Mouse (Mus musculus): Measurements from ENCODE around the gene Ttf1. TPM values are rescaled to one million over a fixed set of nuclear protein-coding genes. Genes with fewer than 3 reads are reported as not detected.

Gene Ttf1
- 8.0 and 8.9 TPM in 2 replicates for polyA plus RNA-seq (2015; fragmentation: Nextera tagmentation; extraction: Ambion mirVana)

DNA sequence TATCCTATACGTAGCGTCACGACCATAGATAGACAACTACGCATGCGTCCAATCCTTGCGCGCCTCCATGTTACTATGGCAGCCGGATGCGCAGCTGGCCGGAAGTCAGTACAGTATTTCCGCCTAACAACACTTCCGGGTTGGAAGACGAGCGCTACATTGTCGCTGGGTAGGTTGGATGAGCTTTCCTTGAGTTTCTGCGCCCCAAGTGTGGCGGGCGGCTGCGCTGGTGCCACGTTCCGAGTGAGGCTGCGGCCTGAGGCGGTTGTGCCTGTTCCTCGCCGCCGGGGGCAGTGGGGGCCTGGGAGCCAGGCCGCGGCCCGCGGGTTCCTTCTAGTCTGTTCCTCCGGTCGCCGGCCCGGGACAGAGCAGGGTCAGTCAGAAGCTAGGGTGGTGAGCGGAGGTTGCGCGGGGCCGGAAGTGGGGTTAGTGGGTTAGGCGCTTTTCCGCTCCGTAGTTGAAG is at the start of gene Ttf1:
Ttf1 (plus strand) TSS at position 128 of the 463 bp plus-strand sequence.
- peak within 1 kb of the TSS; percentile 89 for H3K4me3 ChIP-seq
- H3K36me3 ChIP-seq (replicated peaks): no peaks in the 10 kb centered on the region
- H3K27me3 ChIP-seq (replicated peaks): peaks cover 22% of the 10 kb centered on the region
- H3K9me3 ChIP-seq: no peaks in the 10 kb centered on the region
- peaks cover 10% of the 10 kb centered on the region for H3K4me1 ChIP-seq
- ATAC-seq (replicated peaks): peak; percentile 97
- peak within 1 kb of the TSS; percentile 63 for H3K4me2 ChIP-seq
- peak within 1 kb of the TSS; percentile 77 for H3K9ac ChIP-seq
- peak within 1 kb of the TSS; percentile 88 for H3K27ac ChIP-seq
- under 1% methylated on average over 41 of the region's 41 CpGs for WGBS

DNA sequence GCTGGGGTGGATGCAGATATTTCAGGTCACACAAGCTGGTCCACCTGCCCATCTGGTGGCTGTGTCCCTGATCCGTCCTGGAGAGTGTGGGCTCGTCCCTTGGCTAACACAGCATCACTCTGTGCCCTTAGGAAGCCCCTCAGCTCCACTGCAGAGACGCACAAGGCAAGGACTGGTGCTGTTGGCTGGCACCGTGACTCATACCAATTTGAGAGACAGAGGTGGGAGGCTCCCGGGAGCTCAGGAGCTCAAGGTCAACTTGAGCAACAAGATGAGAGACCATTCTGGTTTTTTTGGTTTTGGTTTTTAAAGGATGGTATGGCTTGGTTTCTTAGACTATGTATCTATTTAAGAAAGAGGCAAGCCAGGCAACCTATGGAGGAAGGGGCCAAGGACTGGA is 47.5 kb upstream of the Ttf1 start:
- Histone ChIP-seq H3K4me3 (no peak overlapping the region), H3K27me3 (replicated peaks) (peaks cover 2% of the 10 kb centered on the region; the same call in 1 of the 2 replicates), H3K27ac (no peak overlapping the region), H3K9me3 (no peaks in the 10 kb centered on the region), H3K4me1 (peaks cover 23% of the 10 kb centered on the region), H3K36me3 (replicated peaks) (no peaks in the 10 kb centered on the region), H3K9ac (no peak overlapping the region), H3K4me2 (no peak overlapping the region)
- WGBS: 75% methylated on average over 5 of the region's 5 CpGs
- no peak for ATAC-seq (replicated peaks)

DNA sequence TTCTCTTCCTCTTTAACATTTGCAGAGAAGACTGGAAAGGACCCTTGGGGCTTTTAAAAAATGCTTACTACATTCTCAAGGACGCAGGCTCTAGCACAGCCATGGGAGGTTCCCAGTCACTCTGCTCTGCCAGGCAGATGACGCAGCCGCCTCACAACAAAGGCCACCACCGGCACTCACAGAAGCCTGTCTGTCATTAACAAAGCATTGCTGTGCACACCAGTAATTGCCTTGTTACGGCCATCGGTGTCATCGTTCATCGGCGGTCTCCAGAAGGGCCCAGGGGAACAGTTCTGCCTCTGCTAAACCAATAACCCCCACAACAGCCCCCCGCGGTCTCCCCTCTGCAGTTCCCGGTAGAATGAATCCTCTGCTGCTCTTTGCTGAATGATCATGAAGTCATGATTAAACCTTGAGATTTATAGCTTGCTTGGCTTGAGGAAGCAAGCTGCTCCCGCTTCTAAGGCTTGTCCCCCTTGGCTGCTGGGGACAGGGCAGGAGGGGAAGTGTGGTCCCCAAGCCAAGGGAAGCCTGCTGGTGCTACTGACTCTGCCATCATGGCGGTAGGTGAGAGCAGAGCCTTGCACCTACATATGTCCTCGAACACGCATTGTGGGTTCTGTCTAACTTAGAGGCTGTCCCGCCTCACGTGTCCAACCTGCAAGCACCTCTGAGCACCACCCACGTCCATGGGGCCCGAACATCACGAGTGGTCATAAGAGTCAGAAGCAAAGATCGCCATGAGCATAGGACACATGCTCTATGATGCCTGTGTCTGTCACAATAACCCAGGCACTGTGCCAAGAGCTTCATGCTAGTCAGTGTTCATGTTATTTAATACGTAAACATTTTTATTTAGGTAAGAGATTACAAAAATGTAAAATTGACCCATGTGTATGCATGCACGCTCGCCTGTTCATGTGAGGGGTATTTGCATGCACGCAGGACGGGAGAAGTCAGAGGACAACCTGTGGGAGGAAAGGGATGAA is 43.2 kb upstream of the Ttf1 start:
- no peaks in the 10 kb centered on the region for H3K9me3 ChIP-seq
- ATAC-seq (replicated peaks): peak; percentile 48; the same call in 1 of the 2 replicates
- WGBS: 45% methylated on average over 27 of the region's 27 CpGs
- peaks cover 14% of the 10 kb centered on the region for H3K4me1 ChIP-seq
- H3K9ac ChIP-seq: no peak overlapping the region
- peak overlapping the region; percentile 67 for H3K27ac ChIP-seq
- peak overlapping the region; percentile 31 for H3K4me2 ChIP-seq
- no peak overlapping the region for H3K4me3 ChIP-seq
- H3K27me3 ChIP-seq (replicated peaks): no peaks in the 10 kb centered on the region; the same call in 1 of the 2 replicates
- H3K36me3 ChIP-seq (replicated peaks): no peaks in the 10 kb centered on the region

DNA sequence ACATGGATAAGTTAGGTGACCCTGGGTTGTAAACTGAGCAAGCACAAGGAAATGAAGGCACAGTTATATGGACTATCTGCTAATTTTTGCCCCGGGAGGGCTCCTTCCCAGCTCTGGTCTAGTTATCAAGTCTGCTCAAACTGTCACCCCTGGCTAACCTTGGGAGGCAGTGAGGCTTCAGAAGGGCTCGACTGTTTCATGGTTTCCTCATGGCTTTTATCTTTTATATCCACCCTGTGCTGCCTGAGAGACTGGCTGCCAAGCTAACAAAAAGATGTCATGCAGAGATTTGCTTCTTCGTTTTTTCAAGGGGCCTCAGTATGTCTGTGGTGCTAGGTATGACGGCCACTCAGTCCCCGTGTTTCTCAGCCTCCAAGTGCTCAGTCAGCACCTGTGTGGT is 41.4 kb upstream of the Ttf1 start:
- 36% methylated on average over 5 of the region's 5 CpGs for WGBS
- Histone ChIP-seq H3K4me2 (no peak overlapping the region), H3K9ac (no peak overlapping the region), H3K9me3 (no peaks in the 10 kb centered on the region), H3K36me3 (replicated peaks) (no peaks in the 10 kb centered on the region), H3K4me3 (no peak overlapping the region), H3K4me1 (peaks cover 14% of the 10 kb centered on the region), H3K27me3 (replicated peaks) (no peaks in the 10 kb centered on the region; the same call in 1 of the 2 replicates), H3K27ac (no peak overlapping the region)
- no peak for ATAC-seq (replicated peaks)

DNA sequence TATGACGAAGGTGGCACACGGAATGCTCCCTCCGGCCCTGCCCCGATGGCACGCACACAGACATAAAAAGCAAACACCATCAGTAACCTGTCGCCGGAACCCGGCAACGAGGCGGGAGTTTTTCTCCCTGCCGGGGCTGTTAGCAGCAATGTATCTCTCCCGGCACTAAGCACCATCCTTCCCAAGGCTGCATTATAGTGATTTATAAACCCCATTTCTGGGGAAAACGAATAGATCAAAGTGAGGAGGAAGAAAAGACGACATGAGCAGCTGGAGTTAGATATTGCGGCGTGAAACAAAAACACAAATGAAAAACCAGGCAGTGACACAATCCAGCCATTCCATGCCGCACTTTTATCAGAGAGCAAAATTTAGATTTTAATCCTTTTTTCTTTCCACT is 39.0 kb upstream of the Ttf1 start:
- peak overlapping the region; percentile 10; the same call in 1 of the 2 replicates for H3K27ac ChIP-seq
- H3K4me1 ChIP-seq: peaks cover 14% of the 10 kb centered on the region
- no peaks in the 10 kb centered on the region for H3K36me3 ChIP-seq (replicated peaks)
- H3K4me2 ChIP-seq: no peak overlapping the region
- 58% methylated on average over 17 of the region's 17 CpGs for WGBS
- no peak overlapping the region for H3K4me3 ChIP-seq
- no peaks in the 10 kb centered on the region for H3K9me3 ChIP-seq
- H3K27me3 ChIP-seq (replicated peaks): no peaks in the 10 kb centered on the region
- no peak for ATAC-seq (replicated peaks)
- H3K9ac ChIP-seq: no peak overlapping the region

DNA sequence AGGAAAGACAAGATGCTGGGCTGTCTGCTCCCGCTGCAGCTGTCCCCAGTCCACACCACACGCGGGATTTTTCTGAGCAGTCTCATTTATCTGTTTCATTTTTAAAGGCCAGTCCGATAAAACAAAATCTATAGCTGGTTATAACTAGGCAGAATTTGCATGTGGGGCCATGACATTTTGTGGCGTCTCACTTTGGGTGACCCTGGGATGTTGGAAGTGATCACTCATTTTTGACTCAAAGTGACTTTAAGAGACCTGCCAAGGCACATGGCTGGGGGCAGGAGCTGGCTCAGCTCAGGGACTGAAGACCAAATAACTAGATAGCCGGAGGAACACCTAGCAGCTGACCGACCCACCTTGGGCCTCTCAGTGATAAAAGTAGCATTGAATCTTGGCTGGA is 37.1 kb upstream of the Ttf1 start:
- no peak overlapping the region for H3K4me2 ChIP-seq
- WGBS: 95% methylated on average over 7 of the region's 7 CpGs
- H3K4me1 ChIP-seq: no peaks in the 10 kb centered on the region
- H3K27me3 ChIP-seq (replicated peaks): no peaks in the 10 kb centered on the region
- no peak overlapping the region for H3K27ac ChIP-seq
- no peak overlapping the region for H3K9ac ChIP-seq
- no peaks in the 10 kb centered on the region for H3K36me3 ChIP-seq (replicated peaks)
- ATAC-seq (replicated peaks): no peak
- H3K9me3 ChIP-seq: no peaks in the 10 kb centered on the region
- no peak overlapping the region for H3K4me3 ChIP-seq

DNA sequence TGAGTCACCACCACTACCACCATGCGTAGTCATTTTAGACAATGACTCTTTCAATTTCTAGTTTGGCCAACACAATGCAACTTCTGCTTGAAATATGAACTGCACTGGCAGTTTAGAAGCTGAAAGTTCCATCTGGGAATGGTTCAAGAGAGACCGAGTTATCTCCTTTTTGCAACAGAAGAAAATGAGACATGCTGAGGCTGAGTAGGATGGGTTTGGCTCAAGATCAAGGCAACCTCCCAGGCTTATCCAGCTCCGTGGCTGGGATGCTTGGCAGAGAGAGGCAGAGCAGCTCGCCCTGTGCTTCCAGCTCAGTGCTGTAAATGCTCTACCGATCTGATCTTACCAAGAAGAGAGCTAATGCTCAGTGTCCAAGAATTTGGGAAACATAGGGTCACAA is 34.8 kb upstream of the Ttf1 start:
- no peak overlapping the region for H3K4me2 ChIP-seq
- H3K27ac ChIP-seq: no peak overlapping the region
- no peaks in the 10 kb centered on the region for H3K9me3 ChIP-seq
- peaks cover 5% of the 10 kb centered on the region for H3K4me1 ChIP-seq
- ATAC-seq (replicated peaks): no peak
- H3K4me3 ChIP-seq: no peak overlapping the region
- H3K36me3 ChIP-seq (replicated peaks): no peaks in the 10 kb centered on the region
- no peaks in the 10 kb centered on the region for H3K27me3 ChIP-seq (replicated peaks)
- no peak overlapping the region for H3K9ac ChIP-seq
- 79% methylated on average over 5 of the region's 5 CpGs for WGBS

DNA sequence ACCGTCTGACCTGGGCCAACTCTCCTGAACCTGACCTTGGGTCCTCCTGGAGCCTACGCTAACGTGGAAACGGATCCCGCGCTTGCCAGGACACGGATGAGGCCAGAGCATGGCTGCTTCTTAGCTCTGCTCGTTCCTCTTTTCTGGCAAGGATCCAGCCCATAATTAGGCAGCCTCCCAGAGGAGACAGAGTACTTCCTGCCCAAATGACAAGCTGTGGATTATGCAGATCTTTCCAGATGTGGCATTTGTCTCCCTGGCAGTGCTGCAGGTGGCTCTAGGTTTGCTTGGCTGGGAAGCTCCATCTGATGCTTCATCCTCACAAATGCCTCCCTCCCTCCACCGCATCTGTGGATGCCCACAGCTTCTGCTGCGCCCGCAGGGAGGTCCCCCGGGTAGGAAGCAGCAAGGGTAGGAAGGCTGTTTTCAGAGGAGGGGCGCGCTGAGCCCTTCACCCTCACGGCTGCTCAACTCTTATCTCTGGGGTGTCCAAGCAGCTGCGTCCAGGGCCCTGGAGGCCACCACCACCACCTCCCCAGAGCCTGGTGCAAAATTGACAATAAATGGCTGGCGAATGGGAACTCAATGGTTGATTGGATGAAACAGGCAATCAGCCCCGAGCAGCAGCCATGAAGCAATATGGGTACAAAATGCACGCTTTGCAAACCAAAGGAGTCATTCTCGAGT is 29.9 kb upstream of the Ttf1 start:
- WGBS: 30% methylated on average over 20 of the region's 20 CpGs
- Histone ChIP-seq H3K9ac (no peak overlapping the region), H3K4me1 (peaks cover 20% of the 10 kb centered on the region), H3K27me3 (replicated peaks) (0 out of 2 replicates have a peak, but pooled peaks cover 8% of the 10 kb centered on the region), H3K4me3 (no peak overlapping the region), H3K27ac (peak overlapping the region; percentile 47), H3K4me2 (peak overlapping the region; percentile 22; the same call in 1 of the 2 replicates), H3K36me3 (replicated peaks) (no peaks in the 10 kb centered on the region), H3K9me3 (no peaks in the 10 kb centered on the region)
- peak; percentile 75 for ATAC-seq (replicated peaks)

DNA sequence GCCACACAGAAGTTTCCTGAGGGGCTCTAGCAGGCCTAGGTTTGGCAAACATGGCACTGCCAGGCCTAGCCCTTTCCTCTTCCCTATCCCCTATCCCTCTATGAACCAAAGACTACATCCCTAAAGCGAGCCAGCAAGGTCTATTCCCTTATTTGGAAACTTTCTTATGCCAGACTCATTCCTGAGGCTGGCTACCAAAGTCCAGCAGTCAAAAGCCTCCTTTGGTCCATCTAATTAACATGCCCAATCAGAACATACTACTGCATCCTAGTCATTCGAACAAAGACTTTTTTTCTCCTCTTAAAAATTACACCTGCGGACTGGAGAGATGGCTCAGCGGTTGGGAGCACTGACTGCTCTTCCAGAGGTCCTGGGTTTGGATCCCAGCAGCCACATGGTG is 28.1 kb upstream of the Ttf1 start:
- no peak for ATAC-seq (replicated peaks)
- Histone ChIP-seq H3K4me3 (no peak overlapping the region), H3K27ac (no peak overlapping the region), H3K36me3 (replicated peaks) (no peaks in the 10 kb centered on the region), H3K4me2 (no peak overlapping the region), H3K27me3 (replicated peaks) (0 out of 2 replicates have a peak, but pooled peaks cover 13% of the 10 kb centered on the region), H3K9me3 (no peaks in the 10 kb centered on the region), H3K4me1 (peaks cover 20% of the 10 kb centered on the region), H3K9ac (no peak overlapping the region)
- 90% methylated on average over 4 of the region's 4 CpGs for WGBS

DNA sequence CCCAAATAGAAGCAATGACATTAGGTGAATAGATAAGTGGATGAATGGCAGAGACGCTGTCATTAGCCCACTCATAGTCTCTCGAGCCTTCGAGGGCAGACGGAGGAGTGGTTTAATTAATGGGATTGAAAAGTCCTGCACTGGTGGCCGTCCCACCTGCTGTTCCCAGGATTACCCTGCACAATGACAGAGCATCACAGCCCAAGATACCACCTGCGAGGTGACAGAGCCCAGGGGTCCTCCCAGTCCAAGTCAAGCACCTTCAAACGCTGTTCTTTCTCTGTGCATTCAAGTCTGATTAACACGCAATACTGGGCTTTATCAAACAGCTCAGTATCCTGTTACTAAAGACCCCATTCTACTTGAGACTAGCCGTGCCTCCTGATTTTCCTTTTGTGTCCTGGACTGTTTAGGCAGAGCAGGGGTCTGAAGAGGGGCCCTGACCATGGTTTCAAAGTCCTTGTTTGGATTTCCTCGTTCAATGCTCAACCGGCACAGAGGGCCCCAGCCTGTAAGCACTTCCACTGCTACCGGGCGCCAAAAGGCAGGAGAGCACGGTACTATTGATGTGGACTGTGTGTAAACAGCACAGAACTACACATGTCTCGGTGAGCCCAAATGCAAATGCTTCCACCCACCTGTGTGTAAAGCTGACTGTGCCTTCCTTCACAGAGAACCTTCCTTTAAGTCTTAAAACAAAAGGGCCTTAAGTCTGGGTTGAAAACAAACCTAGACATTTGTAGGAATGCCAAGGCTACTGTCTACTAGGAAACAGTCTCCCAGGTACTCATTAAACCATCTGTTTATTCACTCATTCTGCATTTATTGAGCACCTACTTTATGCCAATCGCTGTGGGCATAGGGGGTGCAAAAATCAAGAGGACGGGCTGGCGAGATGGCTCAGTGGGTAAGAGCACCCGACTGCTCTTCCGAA is 25.3 kb upstream of the Ttf1 start:
- H3K9ac ChIP-seq: no peak overlapping the region
- peaks cover 21% of the 10 kb centered on the region for H3K4me1 ChIP-seq
- H3K4me3 ChIP-seq: no peak overlapping the region
- H3K27me3 ChIP-seq (replicated peaks): 0 out of 2 replicates have a peak, but pooled peaks cover 18% of the 10 kb centered on the region
- no peak overlapping the region for H3K4me2 ChIP-seq
- no peak for ATAC-seq (replicated peaks)
- WGBS: 31% methylated on average over 20 of the region's 20 CpGs
- H3K36me3 ChIP-seq (replicated peaks): no peaks in the 10 kb centered on the region
- H3K27ac ChIP-seq: no peak overlapping the region
- no peaks in the 10 kb centered on the region for H3K9me3 ChIP-seq

DNA sequence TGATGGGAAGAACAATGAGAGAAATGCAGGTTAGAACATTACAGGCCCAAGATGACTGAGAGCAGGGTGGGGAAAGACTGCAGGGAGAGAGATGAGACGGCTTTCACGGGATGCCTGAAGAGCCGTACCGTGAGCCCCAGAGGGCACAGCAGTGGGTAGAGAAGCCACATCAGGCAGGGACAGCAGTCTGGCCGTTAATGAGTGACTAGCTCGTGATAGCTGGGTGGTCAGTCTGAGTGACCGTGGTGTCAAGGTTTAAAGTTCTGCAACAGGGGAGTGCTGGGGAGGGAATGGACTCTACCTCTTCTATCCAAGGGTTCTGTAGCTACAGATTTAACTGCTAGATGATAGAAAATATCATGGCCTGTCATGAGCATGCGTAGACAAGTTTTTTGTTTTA is 24.4 kb upstream of the Ttf1 start:
- Histone ChIP-seq H3K27ac (no peak overlapping the region), H3K36me3 (replicated peaks) (no peaks in the 10 kb centered on the region), H3K9me3 (no peaks in the 10 kb centered on the region), H3K4me2 (no peak overlapping the region), H3K4me3 (no peak overlapping the region), H3K4me1 (peaks cover 22% of the 10 kb centered on the region), H3K27me3 (replicated peaks) (0 out of 2 replicates have a peak, but pooled peaks cover 18% of the 10 kb centered on the region), H3K9ac (no peak overlapping the region)
- no peak for ATAC-seq (replicated peaks)
- 53% methylated on average over 8 of the region's 8 CpGs for WGBS

All from midbrain, embryonic 15.5 days (tissue).